Mouse (Mus musculus) gastrocnemius, adult 2 months (tissue): ENCODE data around the gene Gm1043. TPM values are rescaled to one million over a fixed set of nuclear protein-coding genes. Genes with fewer than 3 reads are reported as not detected.

Experiments used
- DNase-seq: peaks from one replicate; pipeline ENCODE4 v3.0.0; 2022
- H3K27ac ChIP-seq: fragments of 200-600 bp; 2 replicates; pipeline ENCODE4 v1.8.1; 2022; ENCODE audit warnings: mild to moderate bottlenecking
- H3K4me3 ChIP-seq: fragments of 200-600 bp; 2 replicates; pipeline ENCODE4 v1.8.1; 2022; ENCODE audit warnings: mild to moderate bottlenecking, moderate library complexity
- CTCF ChIP-seq: fragments of 200-600 bp; IDR thresholded peaks from 2 replicates; pipeline ENCODE4 v1.8.1; 2022; ENCODE audit warnings: antibody characterized with exemption, mild to moderate bottlenecking, moderate library complexity
- intact Hi-C: fragments of 180-260 bp; cut with DNase I; formaldehyde crosslinking; loops from one replicate; pipeline ENCODE4 v1.15.1; 2025
- total RNA-seq, 2 experiments: library from RNA; stranded (reverse); gene quantifications; 2 replicates each; pipeline ENCODE4 v1.2.3; 2021

Gene Gm1043
- total RNA-seq, 2 experiments from 2014 or later = not detected

- DNase-seq = no peak
- Histone ChIP-seq H3K27ac (no peak overlapping the region), H3K4me3 (no peak overlapping the region)
- no peak for TF ChIP-seq CTCF
- intact Hi-C loops = no loop called here
Measured at GRCm38 (mm10) chr5:37079484-37079883, 5.7 kb upstream of the Gm1043 start.

GRCm38 (mm10) chr5:37080601-37081000, 4.6 kb upstream of the Gm1043 start:
- DNase-seq = no peak
- H3K4me3 ChIP-seq = no peak overlapping the region
- no peak overlapping the region for H3K27ac ChIP-seq
- no peak for TF ChIP-seq CTCF
- intact Hi-C loops = no loop called here

- DNase-seq = no peak
- no peak overlapping the region for H3K4me3 ChIP-seq
- intact Hi-C loops = no loop called here
- TF ChIP-seq CTCF = no peak
- H3K27ac ChIP-seq = no peak overlapping the region
Measured at GRCm38 (mm10) chr5:37082420-37082819, 2.8 kb upstream of the Gm1043 start.

GRCm38 (mm10) chr5:37083209-37083770, 1.9 kb upstream of the Gm1043 start:
- DNase-seq = no peak
- no peak overlapping the region for H3K4me3 ChIP-seq
- intact Hi-C loops = no loop called here
- no peak overlapping the region for H3K27ac ChIP-seq
- no peak for TF ChIP-seq CTCF

- TF ChIP-seq CTCF = no peak
- Histone ChIP-seq H3K4me3 (no peak overlapping the region), H3K27ac (no peak overlapping the region)
- intact Hi-C loops = no loop called here
- no peak for DNase-seq
Measured at GRCm38 (mm10) chr5:37083850-37084249, 1.3 kb upstream of the Gm1043 start.

- Histone ChIP-seq H3K27ac (no peak overlapping the region), H3K4me3 (no peak overlapping the region)
- intact Hi-C loops = no loop called here
- TF ChIP-seq CTCF = no peak
- DNase-seq = no peak
Measured at GRCm38 (mm10) chr5:37085918-37086317, 748 bp downstream of the Gm1043 start.

GRCm38 (mm10) chr5:37087786-37088185, 2.6 kb downstream of the Gm1043 start:
- no peak for TF ChIP-seq CTCF

GRCm38 (mm10) chr5:37088342-37089108, 3.4 kb downstream of the Gm1043 start:
- Histone ChIP-seq H3K27ac (no peak overlapping the region), H3K4me3 (no peak overlapping the region)
- TF ChIP-seq CTCF = no peak
- no peak for DNase-seq
- intact Hi-C loops = no loop called here

More at GRCm38 (mm10) chr5:37087786-37088185, 2.6 kb downstream of the Gm1043 start:
- Histone ChIP-seq H3K4me3 (no peak overlapping the region), H3K27ac (no peak overlapping the region)
- DNase-seq = no peak
- intact Hi-C loops = no loop called here

GRCm38 (mm10) chr5:37091171-37091628, 6.0 kb downstream of the Gm1043 start:
- TF ChIP-seq CTCF = no peak
- DNase-seq = no peak
- intact Hi-C loops = no loop called here
- Histone ChIP-seq H3K27ac (no peak overlapping the region), H3K4me3 (no peak overlapping the region)

- no peak overlapping the region for H3K4me3 ChIP-seq
- no peak for DNase-seq
- intact Hi-C loops = no loop called here
- TF ChIP-seq CTCF = no peak
- no peak overlapping the region for H3K27ac ChIP-seq
Measured at GRCm38 (mm10) chr5:37094941-37095340, 9.8 kb downstream of the Gm1043 start.

GRCm38 (mm10) chr5:37097591-37097990, 12.4 kb downstream of the Gm1043 start:
- DNase-seq = no peak
- Histone ChIP-seq H3K4me3 (no peak overlapping the region), H3K27ac (no peak overlapping the region)
- TF ChIP-seq CTCF = no peak
- intact Hi-C loops = no loop called here

GRCm38 (mm10) chr5:37100813-37101212, 15.6 kb downstream of the Gm1043 start:
- Histone ChIP-seq H3K27ac (no peak overlapping the region), H3K4me3 (no peak overlapping the region)
- DNase-seq = no peak
- intact Hi-C loops = no loop called here
- no peak for TF ChIP-seq CTCF

GRCm38 (mm10) chr5:37101631-37102030, 16.5 kb downstream of the Gm1043 start:
- no peak overlapping the region for H3K27ac ChIP-seq
- H3K4me3 ChIP-seq = no peak overlapping the region
- intact Hi-C loops = no loop called here
- no peak for TF ChIP-seq CTCF
- no peak for DNase-seq

GRCm38 (mm10) chr5:37102056-37102455, 16.9 kb downstream of the Gm1043 start:
- no peak overlapping the region for H3K27ac ChIP-seq
- no peak for DNase-seq
- H3K4me3 ChIP-seq = no peak overlapping the region
- no peak for TF ChIP-seq CTCF
- intact Hi-C loops = no loop called here
